Mouse (Mus musculus) liver, postnatal 0 days (tissue): Measurements from ENCODE around the gene Cracr2a.

Experiments used
- CTCF ChIP-seq: sonication (generic); IDR thresholded peaks from 2 replicates; pipeline ENCODE4 v1.5.1; 2016; ENCODE audit warnings: antibody characterized with exemption, low read depth
- EP300 ChIP-seq: IDR thresholded peaks from 2 replicates; pipeline ENCODE4 v1.6.1; 2016; ENCODE audit warnings: antibody characterized with exemption, low read depth, mild to moderate bottlenecking

- TF ChIP-seq EP300 (no peak), CTCF (no peak)
These were observed 17.7 kb downstream of the Cracr2a start for GRCm38 (mm10) chr6:127578810-127579209.
